ENCODE assay signal across 1 mouse cellular context in the genomic region with DNA sequence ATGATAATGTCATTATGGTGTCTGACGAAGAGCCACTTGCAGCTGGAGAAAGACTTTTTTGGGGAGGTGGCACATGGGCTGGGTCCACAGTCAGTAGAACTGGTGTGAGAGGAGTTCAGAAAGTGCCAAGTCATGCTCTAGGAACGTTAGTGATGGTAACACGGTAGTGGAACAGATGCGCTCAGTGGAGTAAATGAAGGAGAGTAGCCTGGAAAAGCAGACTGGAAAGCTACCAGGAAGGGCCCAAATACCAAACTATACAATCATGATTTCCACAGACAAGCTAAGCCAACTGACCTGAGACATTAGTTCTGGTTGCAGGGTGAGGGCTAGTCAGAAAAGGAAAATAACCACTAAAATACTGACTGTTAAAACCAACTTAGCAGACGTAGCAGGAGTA.
A peak's percentile ranks its signal among the peaks of the same experiment; 100 is the strongest.
TF ChIP-seq lines count a peak whose summit lies in the region.

No protein-coding gene starts in this region.

TF ChIP-seq in MEL, 35 proteins besides CTCF, POLR2A, EP300 and RAD21:
- TF ChIP-seq MXI1 (IDR thresholded peaks at IDR 0.05; ENCODE audit: low read depth, low read length) (peak; percentile 83), TBP (IDR thresholded peaks at IDR 0.05; ENCODE audit: low read depth, low read length) (peak; percentile 76), MYC (IDR thresholded peaks at IDR 0.05; ENCODE audit: low read depth, low read length) (peak; percentile 80; the same call in 1 of the 2 replicates), GABPA (IDR thresholded peaks at IDR 0.05; ENCODE audit: low read depth, low read length) (peak; percentile 76; the same call in 1 of the 2 replicates), ETS1 (IDR thresholded peaks at IDR 0.05; ENCODE audit: low read depth, low read length) (peak; percentile 51; the same call in 1 of the 2 replicates), RCOR1 (IDR thresholded peaks at IDR 0.05; ENCODE audit: low read depth, low read length) (0 out of 2 replicates have a peak, but pooled peaks have one; percentile 19), POLR2AphosphoS2 (IDR thresholded peaks at IDR 0.05; ENCODE audit: low read length) (no peak), NELFE (IDR thresholded peaks at IDR 0.05; ENCODE audit: low read depth, low read length) (no peak; the same call in 1 of the 2 replicates), SIN3A (IDR thresholded peaks at IDR 0.05; ENCODE audit: low read length) (peak; percentile 76), MAX (IDR thresholded peaks at IDR 0.05; ENCODE audit: low read length) (peak; percentile 80)
